Mouse (Mus musculus) olfactory bulb, adult 2 months (tissue): ENCODE measurements around the gene Nsl1.

ENCODE experiments used
- CTCF ChIP-seq: fragments of 200-500 bp; IDR thresholded peaks from 2 replicates; pipeline ENCODE4 v1.5.1; 2012; ENCODE audit warnings: low read depth, mild to moderate bottlenecking, low read length, moderate library complexity; ENCODE audit not compliant: insufficient read depth
- POLR2A ChIP-seq: fragments of 200-500 bp; IDR thresholded peaks from 2 replicates; pipeline ENCODE4 v1.6.1; 2012; ENCODE audit warnings: mild to moderate bottlenecking, low read depth, low read length, moderate library complexity; ENCODE audit not compliant: insufficient read depth

DNA sequence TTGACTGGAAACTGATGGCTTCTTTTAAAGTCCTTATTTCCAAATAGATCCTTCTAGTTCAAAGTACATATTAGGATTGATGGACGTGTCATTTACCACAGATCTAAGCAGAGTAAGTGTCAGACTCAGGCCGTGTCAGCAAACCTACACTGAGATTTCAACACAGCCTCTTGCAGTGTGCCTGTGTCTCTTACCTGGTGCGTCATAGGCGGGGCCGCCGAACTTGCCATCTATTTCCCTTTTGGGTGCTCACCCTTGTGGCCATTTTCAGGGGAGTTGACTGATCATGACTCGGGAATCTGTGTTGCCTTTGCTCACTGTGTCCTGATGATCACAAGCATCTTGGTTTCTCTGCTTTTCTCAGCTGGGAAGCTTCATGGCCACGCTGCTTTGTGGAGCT is 20.4 kb downstream of the Nsl1 start:
- TF ChIP-seq POLR2A = no peak
- no peak for TF ChIP-seq CTCF
